Mouse (Mus musculus) forebrain, embryonic 13.5 days (tissue): ENCODE results near the gene Trim66. TPM values are rescaled to one million over a fixed set of nuclear protein-coding genes. Genes with fewer than 3 reads are reported as not detected.

Experiments
- ATAC-seq: fragments of 200-750 bp; cut with Nextera tagmentation; 2 replicates; pipeline ENCODE4 v1.8.0; 2017
- H3K27ac ChIP-seq: fragments of 300-500 bp; sonication (generic); 2 replicates; pipeline ENCODE4 v1.5.1; 2015; ENCODE audit warnings: inconsistent platforms, mild to moderate bottlenecking, moderate library complexity
- H3K27me3 ChIP-seq: fragments of 300-500 bp; sonication (generic); 2 replicates; pipeline ENCODE4 v1.6.1; 2015; ENCODE audit warnings: mild to moderate bottlenecking, inconsistent platforms
- H3K36me3 ChIP-seq: fragments of 300-500 bp; sonication (generic); 2 replicates; pipeline ENCODE4 v1.6.1; 2015; ENCODE audit warnings: mild to moderate bottlenecking, inconsistent platforms; ENCODE audit not compliant: poor library complexity, severe bottlenecking
- H3K4me1 ChIP-seq: fragments of 300-500 bp; sonication (generic); 2 replicates; pipeline ENCODE4 v1.6.1; 2015; ENCODE audit warnings: inconsistent platforms
- H3K4me2 ChIP-seq: fragments of 300-500 bp; sonication (generic); 2 replicates; pipeline ENCODE4 v1.6.1; 2015; ENCODE audit warnings: inconsistent platforms, mild to moderate bottlenecking, moderate library complexity
- H3K4me3 ChIP-seq: fragments of 300-500 bp; sonication (generic); 2 replicates; pipeline ENCODE4 v1.5.1; 2015; ENCODE audit warnings: mild to moderate bottlenecking, inconsistent platforms
- H3K9ac ChIP-seq: fragments of 300-500 bp; sonication (generic); 2 replicates; pipeline ENCODE4 v1.6.1; 2015; ENCODE audit warnings: mild to moderate bottlenecking, inconsistent platforms
- H3K9me3 ChIP-seq: fragments of 300-500 bp; sonication (generic); replicated peaks from 2 replicates; pipeline ENCODE4 v1.6.1; 2016; ENCODE audit warnings: inconsistent platforms
- WGBS: fragments of 180-500 bp; shearing (Covaris S2); methylation state at CpG from one replicate; pipeline ENCODE4 v1.1.7; 2015; 5-methylcytosine and 5-hydroxymethylcytosine counted together
- polyA plus RNA-seq: library from polyadenylated mRNA; unstranded; fragments of >200 nt; fragmentation: Nextera tagmentation; extraction: Ambion mirVana; gene quantifications from 2 replicates; pipeline ENCODE4 v1.2.1, GENCODE M21; 2015

Trim66 gene
- polyA plus RNA-seq, 1 experiment from 2014 or later = 0.46 TPM

- Histone ChIP-seq H3K27me3 (no peaks in the 10 kb centered on the region), H3K36me3 (no peaks in the 10 kb centered on the region), H3K4me2 (peak overlapping the region; percentile 31), H3K4me3 (no peak overlapping the region), H3K4me1 (0 out of 2 replicates have a peak, but pooled peaks cover 5% of the 10 kb centered on the region), H3K27ac (no peak overlapping the region), H3K9ac (no peak overlapping the region), H3K9me3 (no peaks in the 10 kb centered on the region)
- WGBS = 17% methylated on average over 7 of the region's 7 CpGs
- no peak for ATAC-seq
Measured at GRCm38 (mm10) chr7:109480765-109481197, 27.2 kb downstream of the Trim66 start.

- Histone ChIP-seq H3K27ac (no peak overlapping the region), H3K4me3 (no peak overlapping the region), H3K9me3 (no peaks in the 10 kb centered on the region), H3K4me1 (0 out of 2 replicates have a peak, but pooled peaks cover 5% of the 10 kb centered on the region), H3K4me2 (no peak overlapping the region), H3K36me3 (no peaks in the 10 kb centered on the region), H3K9ac (no peak overlapping the region), H3K27me3 (no peaks in the 10 kb centered on the region)
- no peak for ATAC-seq
- WGBS = 89% methylated on average over 3 of the region's 3 CpGs
Measured at GRCm38 (mm10) chr7:109477926-109478325, 30.0 kb downstream of the Trim66 start.

GRCm38 (mm10) chr7:109470700-109471099 lies 37.2 kb downstream of the Trim66 start:
- no peak for ATAC-seq
- no peaks in the 10 kb centered on the region for H3K36me3 ChIP-seq
- no peak overlapping the region for H3K4me3 ChIP-seq
- no peaks in the 10 kb centered on the region for H3K9me3 ChIP-seq
- no peak overlapping the region for H3K9ac ChIP-seq
- WGBS = 75% methylated on average over 4 of the region's 4 CpGs
- H3K4me2 ChIP-seq = no peak overlapping the region
- H3K4me1 ChIP-seq = no peaks in the 10 kb centered on the region
- no peak overlapping the region for H3K27ac ChIP-seq
- no peaks in the 10 kb centered on the region for H3K27me3 ChIP-seq

- WGBS = 47% methylated on average over 6 of the region's 6 CpGs
- H3K9ac ChIP-seq = no peak overlapping the region
- no peaks in the 10 kb centered on the region for H3K27me3 ChIP-seq
- H3K4me1 ChIP-seq = no peaks in the 10 kb centered on the region
- H3K4me3 ChIP-seq = no peak overlapping the region
- no peaks in the 10 kb centered on the region for H3K36me3 ChIP-seq
- no peak overlapping the region for H3K27ac ChIP-seq
- H3K4me2 ChIP-seq = no peak overlapping the region
- no peak for ATAC-seq
- no peaks in the 10 kb centered on the region for H3K9me3 ChIP-seq
Measured at GRCm38 (mm10) chr7:109468262-109468701, 39.7 kb downstream of the Trim66 start.

- Histone ChIP-seq H3K27me3 (no peaks in the 10 kb centered on the region), H3K4me1 (no peaks in the 10 kb centered on the region), H3K9me3 (no peaks in the 10 kb centered on the region), H3K9ac (no peak overlapping the region), H3K4me3 (no peak overlapping the region), H3K36me3 (no peaks in the 10 kb centered on the region), H3K27ac (no peak overlapping the region), H3K4me2 (no peak overlapping the region)
- 56% methylated on average over 2 of the region's 2 CpGs for WGBS
- no peak for ATAC-seq
Measured at GRCm38 (mm10) chr7:109467591-109467990, 40.3 kb downstream of the Trim66 start.

- 87% methylated on average over 8 of the region's 8 CpGs for WGBS
- Histone ChIP-seq H3K36me3 (no peaks in the 10 kb centered on the region), H3K27ac (no peak overlapping the region), H3K9me3 (no peaks in the 10 kb centered on the region), H3K4me3 (no peak overlapping the region), H3K4me1 (no peaks in the 10 kb centered on the region), H3K27me3 (no peaks in the 10 kb centered on the region), H3K4me2 (no peak overlapping the region), H3K9ac (no peak overlapping the region)
- ATAC-seq = no peak
Measured at GRCm38 (mm10) chr7:109460698-109461097, 47.2 kb downstream of the Trim66 start.

GRCm38 (mm10) chr7:109456563-109456962 lies 51.4 kb downstream of the Trim66 start:
- H3K4me1 ChIP-seq = no peaks in the 10 kb centered on the region
- no peak for ATAC-seq
- no peak overlapping the region for H3K4me2 ChIP-seq
- WGBS = 77% methylated on average over 6 of the region's 6 CpGs
- H3K27me3 ChIP-seq = no peaks in the 10 kb centered on the region
- no peak overlapping the region for H3K27ac ChIP-seq
- no peaks in the 10 kb centered on the region for H3K9me3 ChIP-seq
- no peak overlapping the region for H3K4me3 ChIP-seq
- no peaks in the 10 kb centered on the region for H3K36me3 ChIP-seq
- H3K9ac ChIP-seq = no peak overlapping the region

GRCm38 (mm10) chr7:109455748-109456147 lies 52.2 kb downstream of the Trim66 start:
- 63% methylated on average over 2 of the region's 2 CpGs for WGBS
- ATAC-seq = no peak
- Histone ChIP-seq H3K27me3 (no peaks in the 10 kb centered on the region), H3K4me1 (no peaks in the 10 kb centered on the region), H3K9me3 (no peaks in the 10 kb centered on the region), H3K4me3 (no peak overlapping the region), H3K27ac (no peak overlapping the region), H3K9ac (no peak overlapping the region), H3K4me2 (no peak overlapping the region), H3K36me3 (no peaks in the 10 kb centered on the region)

GRCm38 (mm10) chr7:109454856-109455255 lies 53.1 kb downstream of the Trim66 start:
- Histone ChIP-seq H3K27ac (no peak overlapping the region), H3K9ac (no peak overlapping the region), H3K27me3 (no peaks in the 10 kb centered on the region), H3K4me2 (no peak overlapping the region), H3K4me3 (no peak overlapping the region), H3K4me1 (no peaks in the 10 kb centered on the region), H3K36me3 (no peaks in the 10 kb centered on the region), H3K9me3 (no peaks in the 10 kb centered on the region)
- no peak for ATAC-seq
- 90% methylated on average over 9 of the region's 9 CpGs for WGBS

- no peaks in the 10 kb centered on the region for H3K4me1 ChIP-seq
- no peaks in the 10 kb centered on the region for H3K36me3 ChIP-seq
- no peak for ATAC-seq
- WGBS = 45% methylated on average over 2 of the region's 2 CpGs
- H3K27ac ChIP-seq = no peak overlapping the region
- no peak overlapping the region for H3K4me2 ChIP-seq
- no peak overlapping the region for H3K4me3 ChIP-seq
- H3K27me3 ChIP-seq = 0 out of 2 replicates have a peak, but pooled peaks cover 4% of the 10 kb centered on the region
- H3K9ac ChIP-seq = no peak overlapping the region
- no peaks in the 10 kb centered on the region for H3K9me3 ChIP-seq
Measured at GRCm38 (mm10) chr7:109448060-109448459, 59.9 kb downstream of the Trim66 start.

GRCm38 (mm10) chr7:109445012-109445411 lies 62.9 kb downstream of the Trim66 start:
- Histone ChIP-seq H3K9me3 (no peaks in the 10 kb centered on the region), H3K27me3 (peaks cover 6% of the 10 kb centered on the region; the same call in 1 of the 2 replicates), H3K27ac (no peak overlapping the region), H3K4me1 (peaks cover 8% of the 10 kb centered on the region; the same call in 1 of the 2 replicates), H3K9ac (no peak overlapping the region), H3K36me3 (no peaks in the 10 kb centered on the region), H3K4me3 (no peak overlapping the region), H3K4me2 (no peak overlapping the region)
- WGBS = 8% methylated on average over 6 of the region's 6 CpGs
- peak; percentile 34; the same call in 1 of the 2 replicates for ATAC-seq

GRCm38 (mm10) chr7:109442739-109443138 lies 65.2 kb downstream of the Trim66 start:
- H3K9me3 ChIP-seq = no peaks in the 10 kb centered on the region
- H3K27me3 ChIP-seq = peaks cover 14% of the 10 kb centered on the region; the same call in 1 of the 2 replicates
- H3K36me3 ChIP-seq = no peaks in the 10 kb centered on the region
- no peak for ATAC-seq
- H3K9ac ChIP-seq = no peak overlapping the region
- peaks cover 26% of the 10 kb centered on the region; the same call in 1 of the 2 replicates for H3K4me1 ChIP-seq
- no peak overlapping the region for H3K4me3 ChIP-seq
- 88% methylated on average over 5 of the region's 5 CpGs for WGBS
- H3K27ac ChIP-seq = no peak overlapping the region
- H3K4me2 ChIP-seq = no peak overlapping the region

- peaks cover 26% of the 10 kb centered on the region; the same call in 1 of the 2 replicates for H3K4me1 ChIP-seq
- no peaks in the 10 kb centered on the region for H3K9me3 ChIP-seq
- 88% methylated on average over 9 of the region's 9 CpGs for WGBS
- no peak overlapping the region for H3K27ac ChIP-seq
- H3K4me2 ChIP-seq = no peak overlapping the region; the same call in 1 of the 2 replicates
- H3K4me3 ChIP-seq = no peak overlapping the region
- H3K9ac ChIP-seq = no peak overlapping the region
- peaks cover 14% of the 10 kb centered on the region; the same call in 1 of the 2 replicates for H3K27me3 ChIP-seq
- ATAC-seq = no peak
- no peaks in the 10 kb centered on the region for H3K36me3 ChIP-seq
Measured at GRCm38 (mm10) chr7:109440697-109441269, 67.2 kb downstream of the Trim66 start.
